In the genomic region with DNA sequence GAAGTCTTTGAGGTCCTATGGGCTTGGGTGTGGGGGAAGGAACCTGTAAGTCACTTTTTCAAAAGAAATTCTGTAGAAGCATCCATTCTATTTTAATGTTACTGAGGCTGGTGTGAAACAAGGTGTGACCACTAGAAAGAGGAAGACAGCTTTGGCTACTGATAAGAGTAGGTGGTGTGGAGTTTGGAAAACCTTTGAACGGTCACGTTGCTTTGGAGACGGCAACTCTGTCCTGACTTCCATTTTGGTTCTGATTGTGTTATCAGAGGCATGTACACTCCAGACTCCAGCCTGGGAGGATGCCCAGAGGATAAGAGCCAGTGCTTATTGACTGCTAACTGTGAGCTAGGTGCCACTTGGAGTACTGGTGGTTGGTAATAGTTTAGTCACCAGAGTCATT, we compare ENCODE assay signal across 25 mouse cellular contexts. TPM values are rescaled to one million over a fixed set of nuclear protein-coding genes. Genes with fewer than 3 reads are reported as not detected.
DNase-seq lines count a peak whose midpoint lies in the region; ATAC-seq and TF ChIP-seq lines count a peak whose summit lies in the region.
"Had no signal": no experiment of that assay in that cellular context is flagged by ENCODE, and none has a peak within 500 bp of the region (broad histone marks: within the 10 kb centered on the region; RNA-seq: fewer than 3 reads in every experiment).

No protein-coding gene starts in this region.

- peaks cover 8% of the 10 kb centered on the region for H3K4me1 ChIP-seq in heart, embryonic 16.5 days (ENCODE audit: control insufficient read depth, insufficient read depth, low read length)
- H3K4me1 ChIP-seq in liver, embryonic 16.5 days (ENCODE audit: control insufficient read depth, low read depth, low read length) = peaks cover 5% of the 10 kb centered on the region; the same call in 1 of the 2 replicates

- no peak overlapping the region for H3K4me2 ChIP-seq in heart, embryonic 16.5 days (ENCODE audit: low read depth, low read length)
- H3K4me2 ChIP-seq in liver, embryonic 16.5 days (ENCODE audit: low read depth, low read length) = no peak overlapping the region
- H3K4me2 ChIP-seq: heart, embryonic 15.5 days; hindbrain, embryonic 12.5 days; limb, embryonic 15.5 days; midbrain, embryonic 12.5 days had no signal

- peak; percentile 84 for ATAC-seq in heart, embryonic 16.5 days (replicated peaks; ENCODE audit: extremely low read depth, insufficient read depth, low FRiP score)
- ATAC-seq in liver, embryonic 16.5 days (ENCODE audit: low read depth) = peak; percentile 55; the same call in 1 of the 2 replicates
- ATAC-seq: activated CD4-positive, CD25-positive, alpha-beta regulatory T cell, adult 4 months; CD4-positive, CD25-positive, alpha-beta regulatory T cell, adult 4 months; forebrain, embryonic 14.5 days; intestine, postnatal 0 days had no signal

- no peak overlapping the region for H3K27ac ChIP-seq in heart, embryonic 16.5 days (ENCODE audit: low read length)
- H3K27ac ChIP-seq in liver, embryonic 16.5 days (ENCODE audit: low read length) = no peak overlapping the region
- H3K27ac ChIP-seq in gastrocnemius, adult 2 months = no peak overlapping the region
- H3K27ac ChIP-seq: heart, adult 2 months; heart, embryonic 15.5 days; hindbrain, embryonic 12.5 days; limb, embryonic 15.5 days; macrophage; midbrain, embryonic 12.5 days had no signal

- DNase-seq in heart, adult 9 months (ENCODE audit: low spot score in 2 of 2) = no peak
- peak; percentile 15 for DNase-seq in liver
- DNase-seq in gastrocnemius, postnatal 14 days = no peak
- no peak for DNase-seq in layer of hippocampus, postnatal 10 days (ENCODE audit: low spot score in 2 of 2)
- no peak for DNase-seq in thymus, postnatal 4 days
- DNase-seq in gastrocnemius, adult 2 months = no peak
- DNase-seq: adrenal gland, postnatal 10 days; cerebellum, adult 2 months; cerebellum, postnatal 25 days; gastrocnemius, postnatal 25 days; kidney, postnatal 36 days; left cerebral cortex, postnatal 4 days; thymus, adult 2 months had no signal

- no peak overlapping the region for H3K9ac ChIP-seq in heart, embryonic 16.5 days (ENCODE audit: low read length)
- no peak overlapping the region for H3K9ac ChIP-seq in liver, embryonic 16.5 days (ENCODE audit: low read depth, low read length)
- H3K9ac ChIP-seq: heart, embryonic 15.5 days; hindbrain, embryonic 12.5 days; limb, embryonic 15.5 days; midbrain, embryonic 12.5 days had no signal

- no peak overlapping the region for H3K4me3 ChIP-seq in heart, embryonic 16.5 days (ENCODE audit: low read length)
- no peak overlapping the region for H3K4me3 ChIP-seq in liver, embryonic 16.5 days (ENCODE audit: low read depth, low read length)
- no peak overlapping the region for H3K4me3 ChIP-seq in gastrocnemius, adult 2 months
- H3K4me3 ChIP-seq: heart, adult 2 months; heart, embryonic 15.5 days; hindbrain, embryonic 12.5 days; limb, embryonic 15.5 days; midbrain, embryonic 12.5 days had no signal

- no peaks in the 10 kb centered on the region for H3K36me3 ChIP-seq in heart, embryonic 16.5 days (ENCODE audit: control insufficient read depth, insufficient read depth)
- H3K36me3 ChIP-seq in liver, embryonic 16.5 days (ENCODE audit: control insufficient read depth, insufficient read depth) = no peaks in the 10 kb centered on the region
- H3K36me3 ChIP-seq: heart, embryonic 15.5 days; hindbrain, embryonic 12.5 days; limb, embryonic 15.5 days; midbrain, embryonic 12.5 days had no signal

- WGBS in heart, embryonic 16.5 days = 19% methylated on average over 3 of the region's 3 CpGs
- WGBS in liver, embryonic 16.5 days (ENCODE audit: insufficient replicate concordance) = 10% methylated on average over 3 of the region's 3 CpGs

- intact Hi-C loops in gastrocnemius, postnatal 14 days (cut with DNase I; ENCODE audit: low total_unique reads) = no loop called here
- intact Hi-C loops in gastrocnemius, adult 2 months (cut with DNase I) = no loop called here

- H3K9me3 ChIP-seq in heart, embryonic 16.5 days (replicated peaks; ENCODE audit: control insufficient read depth, low read length) = no peaks in the 10 kb centered on the region
- H3K9me3 ChIP-seq in liver, embryonic 16.5 days (replicated peaks; ENCODE audit: control insufficient read depth, low read length) = no peaks in the 10 kb centered on the region
- H3K9me3 ChIP-seq: heart, embryonic 15.5 days; hindbrain, embryonic 12.5 days; limb, embryonic 15.5 days; midbrain, embryonic 12.5 days had no signal

- H3K27me3 ChIP-seq in heart, embryonic 16.5 days (ENCODE audit: control insufficient read depth, insufficient read depth, low read length) = no peaks in the 10 kb centered on the region
- H3K27me3 ChIP-seq in liver, embryonic 16.5 days (ENCODE audit: control insufficient read depth, insufficient read depth, low read depth, low read length) = no peaks in the 10 kb centered on the region
- H3K27me3 ChIP-seq: heart, embryonic 15.5 days; hindbrain, embryonic 12.5 days; limb, embryonic 15.5 days; midbrain, embryonic 12.5 days had no signal

- TF ChIP-seq CTCF in gastrocnemius, adult 2 months (IDR thresholded peaks at IDR 0.05) = no peak

RNA-seq across cellular contexts. Expression of a gene that starts 25.6 kb away (rescaled TPM):
- polyA plus RNA-seq in heart, embryonic 16.5 days (2015; fragmentation: Nextera tagmentation; extraction: Ambion mirVana) = 0.89 and 1.1 TPM in 2 replicates
- 0.20 and 0.22 TPM in 2 replicates for polyA plus RNA-seq in liver, embryonic 16.5 days (2015; fragmentation: Nextera tagmentation; extraction: Ambion mirVana)
- total RNA-seq in gastrocnemius, postnatal 14 days (2021) = 1 to 10 TPM; 4.2 to 5.4 TPM
- 10 to 100 TPM; 54.7 to 66.3 TPM for total RNA-seq in layer of hippocampus, postnatal 10 days (2021)
- 1 to 10 TPM; 5.5 to 9.5 TPM for total RNA-seq in gastrocnemius, adult 2 months (2021)

Comparison
In these comparisons a context has a peak if more than half of its experiments do, and no peak if none do; other contexts are left out.
1. RNA of a gene that starts 25.6 kb away (total RNA-seq): 54.7 to 66.3 TPM in layer of hippocampus, postnatal 10 days; 5.5 to 9.5 TPM in gastrocnemius, adult 2 months and 4.2 to 5.4 TPM in gastrocnemius, postnatal 14 days; every median in the first group is over 4 times any median in the second.